21 mouse cellular contexts compared by ENCODE assay signal in genomic region chr15:97815254-97815653, GRCm38 (mm10). TPM values are rescaled to one million over a fixed set of nuclear protein-coding genes. Genes with fewer than 3 reads are reported as not detected.
A peak's percentile ranks its signal among the peaks of the same experiment; 100 is the strongest.
DNase-seq lines count a peak whose midpoint lies in the region; ATAC-seq and TF ChIP-seq lines count a peak whose summit lies in the region.
"Had no signal": no experiment of that assay in that cellular context is flagged by ENCODE, and none has a peak within 500 bp of the region (broad histone marks: within the 10 kb centered on the region; RNA-seq: fewer than 3 reads in every experiment).

No protein-coding gene starts in this region.

- no peak for TF ChIP-seq POLR2A in heart, adult 2 months (IDR thresholded peaks at IDR 0.05; ENCODE audit: insufficient read depth, low read depth, low read length)
- TF ChIP-seq POLR2A in olfactory bulb, adult 2 months (IDR thresholded peaks at IDR 0.05; ENCODE audit: insufficient read depth, low read depth, low read length): no peak

- peaks cover 52% of the 10 kb centered on the region for H3K4me1 ChIP-seq in heart, adult 2 months (ENCODE audit: control insufficient read depth, insufficient read depth, low read length)
- peaks cover 52% of the 10 kb centered on the region for H3K4me1 ChIP-seq in kidney, embryonic 15.5 days
- peaks cover 30% of the 10 kb centered on the region for H3K4me1 ChIP-seq in lung, embryonic 15.5 days
- H3K4me1 ChIP-seq in olfactory bulb, adult 2 months (ENCODE audit: control insufficient read depth, insufficient read depth, low read length): peaks cover 49% of the 10 kb centered on the region

- no peak overlapping the region for H3K4me2 ChIP-seq in kidney, embryonic 15.5 days
- no peak overlapping the region for H3K4me2 ChIP-seq in lung, embryonic 15.5 days
- H3K4me2 ChIP-seq: embryonic facial prominence, embryonic 15.5 days; forebrain, embryonic 15.5 days; hindbrain, embryonic 13.5 days; limb, embryonic 12.5 days; midbrain, embryonic 12.5 days; neural tube, embryonic 15.5 days had no signal

- no peak for ATAC-seq in kidney, embryonic 15.5 days (replicated peaks; ENCODE audit: low FRiP score)
- ATAC-seq in lung, embryonic 15.5 days (ENCODE audit: borderline replicate concordance, extremely low read depth, low FRiP score, low TSS enrichment): no peak
- ATAC-seq: forebrain, embryonic 15.5 days; Patski had no signal

- H3K9me3 ChIP-seq in kidney, embryonic 15.5 days (replicated peaks): no peaks in the 10 kb centered on the region
- H3K9me3 ChIP-seq in lung, embryonic 15.5 days: no peaks in the 10 kb centered on the region
- H3K9me3 ChIP-seq: embryonic facial prominence, embryonic 15.5 days; forebrain, embryonic 15.5 days; G1E; hindbrain, embryonic 13.5 days; limb, embryonic 12.5 days; midbrain, embryonic 12.5 days; neural tube, embryonic 15.5 days had no signal

- no peak overlapping the region for H3K4me3 ChIP-seq in heart, adult 2 months
- no peak overlapping the region for H3K4me3 ChIP-seq in kidney, embryonic 15.5 days (replicated peaks)
- no peak overlapping the region for H3K4me3 ChIP-seq in lung, embryonic 15.5 days
- H3K4me3 ChIP-seq in olfactory bulb, adult 2 months (ENCODE audit: insufficient read depth, low read depth, low read length): no peak overlapping the region
- H3K4me3 ChIP-seq: embryonic facial prominence, embryonic 15.5 days; forebrain, embryonic 15.5 days; hindbrain, embryonic 13.5 days; limb, embryonic 12.5 days; midbrain, embryonic 12.5 days; neural tube, embryonic 15.5 days had no signal

- H3K79me2 ChIP-seq in heart, adult 2 months (replicated peaks; ENCODE audit: control insufficient read depth, insufficient read depth, low read length): peaks cover 10% of the 10 kb centered on the region

- 73% methylated on average over 4 of the region's 4 CpGs for WGBS in heart, adult 2 months
- 90% methylated on average over 4 of the region's 4 CpGs for WGBS in kidney, embryonic 15.5 days
- WGBS in lung, embryonic 15.5 days: 89% methylated on average over 4 of the region's 4 CpGs
- WGBS in olfactory bulb, adult 2 months: 97% methylated on average over 4 of the region's 4 CpGs

- no peak for TF ChIP-seq EP300 in heart, adult 2 months (IDR thresholded peaks at IDR 0.05; ENCODE audit: insufficient read depth, low read depth, low read length)

- no peak for DNase-seq in heart, adult 2 months
- DNase-seq in heart, postnatal 36 days: no peak
- no peak for DNase-seq in kidney, postnatal 14 days
- no peak for DNase-seq in lung, postnatal 10 days
- DNase-seq: B cell, adult 2 months; cerebellum, adult 9-10 months; gastrocnemius, postnatal 14 days; thymus, adult 18-20 months had no signal

- no peak for TF ChIP-seq CTCF in heart, adult 2 months (IDR thresholded peaks at IDR 0.05)
- no peak for TF ChIP-seq CTCF in olfactory bulb, adult 2 months (IDR thresholded peaks at IDR 0.05; ENCODE audit: insufficient read depth, low read depth, low read length)

- peaks cover 18% of the 10 kb centered on the region for H3K36me3 ChIP-seq in heart, adult 2 months (ENCODE audit: control insufficient read depth, insufficient read depth, low read length)
- peaks cover 9% of the 10 kb centered on the region for H3K36me3 ChIP-seq in kidney, embryonic 15.5 days
- peaks cover 15% of the 10 kb centered on the region for H3K36me3 ChIP-seq in lung, embryonic 15.5 days

- no peaks in the 10 kb centered on the region for H3K27me3 ChIP-seq in heart, adult 2 months (ENCODE audit: control insufficient read depth, insufficient read depth, low read length)
- no peaks in the 10 kb centered on the region for H3K27me3 ChIP-seq in kidney, embryonic 15.5 days
- no peaks in the 10 kb centered on the region for H3K27me3 ChIP-seq in lung, embryonic 15.5 days
- H3K27me3 ChIP-seq: CH12.LX; embryonic facial prominence, embryonic 15.5 days; forebrain, embryonic 15.5 days; hindbrain, embryonic 13.5 days; limb, embryonic 12.5 days; midbrain, embryonic 12.5 days; neural tube, embryonic 15.5 days; Patski had no signal

- H3K27ac ChIP-seq in heart, adult 2 months: peak overlapping the region; percentile 62; the same call in 1 of the 2 replicates
- H3K27ac ChIP-seq in kidney, embryonic 15.5 days: peak overlapping the region; percentile 75
- H3K27ac ChIP-seq in lung, embryonic 15.5 days: 0 out of 2 replicates have a peak overlapping the region, but pooled peaks have one; percentile 40
- H3K27ac ChIP-seq in olfactory bulb, adult 2 months (ENCODE audit: insufficient read depth, low read depth, low read length): 0 out of 2 replicates have a peak overlapping the region, but pooled peaks have one; percentile 53
- H3K27ac ChIP-seq: forebrain, embryonic 15.5 days; liver, embryonic 14.5 days; neural tube, embryonic 15.5 days had no signal

- H3K9ac ChIP-seq in heart, adult 2 months (ENCODE audit: low read depth, low read length): no peak overlapping the region
- no peak overlapping the region for H3K9ac ChIP-seq in kidney, embryonic 15.5 days
- H3K9ac ChIP-seq in lung, embryonic 15.5 days: no peak overlapping the region
- H3K9ac ChIP-seq: embryonic facial prominence, embryonic 15.5 days; forebrain, embryonic 15.5 days; limb, embryonic 12.5 days; liver, embryonic 14.5 days; midbrain, embryonic 12.5 days; neural tube, embryonic 15.5 days had no signal

- intact Hi-C loops in heart, adult 2 months (cut with DNase I): no loop called here
- intact Hi-C loops in heart, postnatal 36 days (cut with DNase I): no loop called here

RNA-seq across cellular contexts. Expression of gene Hdac7, which starts 29.0 kb away (rescaled TPM):
- total RNA-seq in heart, adult 2 months (2021): 10 to 100 TPM; 23.7 to 25.7 TPM
- 54.9 and 61.8 TPM in 2 replicates for polyA plus RNA-seq in heart, adult 2 months (2012; rRNA removed)
- 10 to 100 TPM; 26.9 to 37.1 TPM for total RNA-seq in heart, postnatal 36 days (2021)
- polyA plus RNA-seq in kidney, embryonic 15.5 days (2015; fragmentation: Nextera tagmentation; extraction: Ambion mirVana): 29.9 and 35.2 TPM in 2 replicates
- polyA plus RNA-seq in lung, embryonic 15.5 days (2015; fragmentation: Nextera tagmentation; extraction: Ambion mirVana): 40.6 and 44.7 TPM in 2 replicates
- 147 TPM in 1 of 2 replicates, not detected in the other for polyA plus RNA-seq in olfactory bulb, adult 2 months (2012; ENCODE audit: insufficient read depth, insufficient read length, low replicate concordance, missing spikeins)

RNA-seq across cellular contexts. Expression of gene Slc48a1, which starts 36.9 kb away (rescaled TPM):
- total RNA-seq in heart, adult 2 months (2021): 10 to 100 TPM; 72.7 to 73.0 TPM
- polyA plus RNA-seq in heart, adult 2 months (2012; rRNA removed): 82.8 and 85.3 TPM in 2 replicates
- 10 to 100 TPM; 73.3 to 84.1 TPM for total RNA-seq in heart, postnatal 36 days (2021)
- polyA plus RNA-seq in kidney, embryonic 15.5 days (2015; fragmentation: Nextera tagmentation; extraction: Ambion mirVana): 57.5 and 58.8 TPM in 2 replicates
- 38.7 and 42.2 TPM in 2 replicates for polyA plus RNA-seq in lung, embryonic 15.5 days (2015; fragmentation: Nextera tagmentation; extraction: Ambion mirVana)
- polyA plus RNA-seq in olfactory bulb, adult 2 months (2012; ENCODE audit: insufficient read depth, insufficient read length, low replicate concordance, missing spikeins): not detected in 2 replicates

RNA-seq across cellular contexts. Expression of gene Rapgef3, which starts 47.5 kb away (rescaled TPM):
- total RNA-seq in heart, adult 2 months (2021): 10 to 100 TPM; 21.5 to 27.9 TPM
- polyA plus RNA-seq in heart, adult 2 months (2012; rRNA removed): 44.4 and 57.0 TPM in 2 replicates
- total RNA-seq in heart, postnatal 36 days (2021): 10 to 100 TPM; 25.4 to 27.4 TPM
- 23.0 and 29.7 TPM in 2 replicates for polyA plus RNA-seq in kidney, embryonic 15.5 days (2015; fragmentation: Nextera tagmentation; extraction: Ambion mirVana)
- 21.1 and 23.4 TPM in 2 replicates for polyA plus RNA-seq in lung, embryonic 15.5 days (2015; fragmentation: Nextera tagmentation; extraction: Ambion mirVana)
- not detected in 2 replicates for polyA plus RNA-seq in olfactory bulb, adult 2 months (2012; ENCODE audit: insufficient read depth, insufficient read length, low replicate concordance, missing spikeins)
